Mouse (Mus musculus): ENCODE data around the gene Mapk10.

Mapk10 gene

DNA sequence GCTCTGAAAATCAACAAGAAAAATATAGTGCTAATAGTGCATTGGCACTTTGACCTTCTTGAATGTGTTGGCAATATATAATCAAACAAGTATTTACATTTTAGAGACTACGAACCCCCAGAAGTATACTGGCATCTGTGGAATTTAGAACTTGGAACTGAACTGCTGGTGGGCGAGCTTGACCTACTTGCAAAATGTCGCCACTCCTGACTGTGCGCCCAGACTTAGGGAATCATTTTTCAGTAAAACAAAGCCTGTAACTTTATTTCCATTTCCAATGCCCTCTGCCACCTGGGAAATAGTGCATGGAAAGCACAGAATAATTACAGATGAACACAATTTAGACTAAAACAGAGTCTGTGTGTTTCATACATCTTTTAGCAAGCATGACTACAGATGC is 163.1 kb downstream of the Mapk10 start:
- DNase-seq = no peak

GRCm38 (mm10) chr5:103037752-103038151 is 173.4 kb downstream of the Mapk10 start:
- no peak for DNase-seq

DNA sequence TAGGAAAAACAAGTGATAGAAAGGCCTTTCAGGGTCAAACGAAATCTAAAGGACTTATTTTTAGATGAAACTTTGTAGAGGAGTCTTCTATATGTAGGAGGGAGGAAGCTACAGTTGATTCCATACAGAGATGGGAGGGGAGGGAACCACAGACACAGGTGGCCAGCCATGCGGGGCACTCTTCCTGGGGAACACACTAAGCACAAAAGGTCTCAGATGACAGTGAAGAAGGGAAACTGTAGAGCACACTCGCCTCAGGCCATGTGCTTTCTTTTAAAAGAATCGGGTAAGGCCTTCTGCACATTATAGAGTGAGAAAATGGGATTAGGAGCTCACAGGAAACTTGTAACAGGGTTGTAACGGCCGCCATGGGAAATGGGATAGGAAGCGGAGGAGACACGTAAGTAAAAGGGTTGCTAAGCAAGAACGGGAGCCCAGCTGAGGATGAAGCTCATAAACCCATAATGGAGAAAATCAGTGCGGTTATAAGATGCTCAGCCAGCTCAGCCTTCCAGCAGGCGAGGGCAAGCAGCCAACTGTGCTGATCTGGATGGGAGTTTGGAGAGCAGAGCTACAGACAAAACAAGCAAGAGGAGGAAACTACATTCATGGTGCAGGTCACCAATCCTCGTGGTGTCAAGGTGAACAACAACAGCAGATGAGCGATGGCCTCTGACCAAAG is 182.1 kb downstream of the Mapk10 start:
- DNase-seq = peak; percentile 67

DNA sequence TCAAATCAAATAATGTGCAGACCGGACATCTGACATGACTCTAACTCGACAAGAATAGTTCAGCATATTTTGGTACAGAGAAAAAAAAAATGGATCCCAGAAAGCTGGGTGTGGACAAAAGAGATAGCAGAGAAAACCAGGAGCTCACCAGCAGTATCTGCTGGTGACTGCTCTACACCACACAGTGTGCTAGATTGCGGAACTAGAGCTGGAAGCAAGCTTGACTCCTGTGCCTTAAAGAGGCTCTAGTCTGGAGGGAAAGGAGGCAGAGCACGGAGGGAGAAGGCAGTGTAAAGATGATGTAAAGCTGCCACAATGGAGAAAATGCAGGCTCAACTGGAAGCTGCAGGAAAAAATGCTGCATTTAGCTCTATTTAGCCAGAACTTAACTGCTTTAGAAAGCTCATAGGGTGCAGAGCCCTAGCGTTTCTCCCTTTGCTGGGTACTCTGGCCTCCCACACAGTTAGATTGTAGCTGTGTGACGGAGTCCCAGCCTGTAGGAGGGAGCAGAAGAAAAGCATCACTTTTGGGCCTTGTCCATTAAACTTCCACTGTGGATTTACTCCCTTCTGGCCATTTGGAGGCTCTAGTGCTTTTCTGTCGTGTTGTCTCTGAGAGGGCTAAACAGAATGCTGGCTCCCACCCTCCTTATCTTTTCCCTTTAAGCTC is 188.5 kb downstream of the Mapk10 start:
- DNase-seq = no peak

DNA sequence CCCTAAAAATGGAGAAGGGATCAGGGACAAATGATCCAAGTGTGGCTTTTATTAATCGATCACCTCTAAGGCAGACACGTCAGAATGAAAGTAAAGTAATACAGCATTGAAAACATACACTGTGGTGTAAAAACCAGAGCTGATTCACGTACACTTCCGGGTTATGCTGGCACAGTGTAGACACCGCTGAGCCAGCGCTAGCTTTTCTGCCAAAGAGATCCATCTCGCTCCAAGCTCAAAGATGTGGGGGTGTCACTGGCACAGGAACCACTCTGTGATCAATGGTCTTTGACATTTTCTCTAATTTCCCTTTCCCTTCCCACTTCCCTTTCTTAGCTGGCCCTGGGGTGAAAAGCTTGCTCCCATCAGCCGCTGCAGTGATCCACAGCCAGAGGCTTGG is 189.7 kb downstream of the Mapk10 start:
- DNase-seq = no peak

- DNase-seq = no peak
These were observed 190.2 kb downstream of the Mapk10 start for GRCm38 (mm10) chr5:103020954-103021353.

GRCm38 (mm10) chr5:103020127-103020526 is 191.0 kb downstream of the Mapk10 start:
- DNase-seq = no peak

DNA sequence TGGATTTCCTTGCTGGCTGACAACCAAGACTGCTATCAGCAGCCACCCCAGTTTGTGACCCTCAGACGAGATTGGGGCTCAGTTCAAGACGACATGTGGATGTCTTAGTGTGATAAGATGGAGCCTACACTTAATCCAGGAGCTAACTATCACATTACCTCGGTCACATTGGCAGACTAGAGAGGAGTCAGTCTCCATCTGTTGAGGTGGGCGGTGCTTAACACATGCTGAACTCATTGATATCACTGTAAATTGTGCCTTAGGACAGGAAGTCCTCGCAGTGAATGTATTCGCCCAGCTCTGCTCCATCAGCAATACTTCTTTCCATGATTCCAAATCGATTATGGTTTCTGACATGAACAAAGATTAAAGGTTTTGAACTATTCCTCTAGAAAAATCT is 193.5 kb downstream of the Mapk10 start:
- DNase-seq = no peak

GRCm38 (mm10) chr5:103014309-103014708 is 196.8 kb downstream of the Mapk10 start:
- no peak for DNase-seq

DNA sequence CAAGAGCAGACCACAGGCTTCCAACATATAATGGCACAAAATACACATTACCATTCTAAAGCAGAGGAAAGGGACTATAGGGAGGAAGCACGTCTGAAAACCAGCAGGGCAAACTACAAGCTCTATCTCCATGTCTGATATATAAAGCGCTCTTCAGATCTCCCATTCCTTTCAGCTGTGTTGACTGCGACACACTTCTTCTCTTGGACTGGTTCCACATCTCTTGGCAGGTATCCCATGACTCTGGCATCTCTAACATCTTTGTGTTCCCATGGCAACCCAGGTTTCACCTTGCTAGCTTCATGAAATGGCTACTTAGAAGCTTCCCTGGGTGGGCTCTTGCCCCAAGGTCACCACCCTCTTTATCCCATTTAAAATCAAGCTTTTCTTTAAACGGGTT is 202.2 kb downstream of the Mapk10 start:
- DNase-seq = peak; percentile 33

GRCm38 (mm10) chr5:103002116-103002515 is 209.0 kb downstream of the Mapk10 start:
- no peak for DNase-seq

DNA sequence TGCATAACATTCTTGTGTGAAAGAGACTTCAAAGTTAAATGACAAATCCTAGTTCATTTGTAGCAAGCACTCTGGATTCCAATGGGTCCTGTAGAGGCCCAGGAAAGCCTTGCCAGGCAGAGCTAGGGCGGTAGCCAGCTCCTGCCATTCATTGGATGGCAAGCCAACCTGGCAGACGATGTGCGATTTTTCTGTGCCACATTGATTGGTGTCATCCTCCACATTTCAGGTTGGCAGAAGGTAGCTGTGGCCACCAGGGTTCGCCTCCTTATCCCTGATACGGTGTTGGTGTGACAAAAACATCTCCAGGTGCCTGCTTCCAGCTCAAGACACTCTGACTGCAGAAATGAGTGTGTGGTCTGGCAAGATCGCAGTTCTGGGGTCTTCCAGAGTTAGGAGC is 210.6 kb downstream of the Mapk10 start:
- DNase-seq = no peak

- DNase-seq = no peak
These were observed 212.6 kb downstream of the Mapk10 start for GRCm38 (mm10) chr5:102998524-102998923.

DNA sequence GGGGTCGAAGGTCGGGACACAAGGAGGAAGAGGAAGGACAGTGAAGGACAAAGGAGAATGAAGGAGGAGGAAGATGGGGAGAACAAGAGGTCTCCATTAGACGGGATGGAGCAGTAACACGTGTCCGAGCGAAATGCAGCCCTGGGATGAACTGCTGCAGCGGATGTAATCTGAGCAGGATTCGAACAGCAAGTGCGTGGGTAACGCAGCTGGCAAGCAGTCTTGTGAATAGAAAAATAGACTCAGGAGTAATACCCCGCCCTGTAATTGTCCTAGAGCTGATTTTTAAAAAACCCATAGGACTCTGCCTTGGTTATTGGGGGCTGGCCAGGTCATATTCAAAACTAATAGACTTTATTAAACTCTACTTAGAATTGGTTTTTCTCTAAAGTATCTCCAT is 213.2 kb downstream of the Mapk10 start:
- DNase-seq = no peak

DNA sequence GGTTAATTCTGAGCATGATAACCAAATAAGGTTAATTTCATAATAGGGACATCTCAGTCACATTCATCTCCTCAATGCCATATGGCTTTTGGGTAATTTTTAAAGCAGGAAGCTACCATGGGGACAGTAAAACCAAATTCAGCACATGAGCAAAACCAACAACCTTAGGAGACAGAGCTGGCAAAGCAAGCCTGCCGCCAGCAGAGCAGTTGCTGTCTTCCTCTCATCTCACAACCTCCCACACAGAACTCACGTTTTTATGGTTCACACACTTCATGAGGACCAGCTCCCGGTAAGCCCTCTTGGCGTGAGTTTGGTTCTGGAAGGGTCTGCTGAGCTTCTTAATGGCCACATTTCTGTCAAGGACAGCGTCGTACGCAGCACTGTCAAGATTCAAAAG is 214.8 kb downstream of the Mapk10 start:
- no peak for DNase-seq

DNA sequence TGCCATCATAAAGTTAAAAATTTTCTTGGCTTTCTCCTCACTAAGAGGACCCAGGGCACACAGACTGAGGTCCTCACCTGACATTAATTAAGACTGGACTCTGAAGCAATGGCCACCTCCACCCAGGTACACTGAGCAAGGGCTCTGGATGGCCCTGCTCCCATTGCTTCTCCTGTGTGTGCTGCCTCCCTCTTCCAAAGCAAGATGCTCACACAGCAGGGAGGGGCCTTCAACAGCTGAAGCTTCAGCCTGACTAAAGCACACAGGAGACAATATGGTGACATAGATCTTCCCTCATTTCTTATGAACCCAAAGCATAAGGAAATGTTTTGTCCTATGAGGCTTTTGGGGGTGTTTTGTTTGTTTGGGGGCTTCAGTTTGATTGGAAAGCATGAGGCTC is 215.2 kb downstream of the Mapk10 start:
- no peak for DNase-seq

- DNase-seq = no peak
These were observed 217.2 kb downstream of the Mapk10 start for GRCm38 (mm10) chr5:102993951-102994350.

- DNase-seq = no peak
These were observed 219.4 kb downstream of the Mapk10 start for GRCm38 (mm10) chr5:102991691-102992090.

- no peak for DNase-seq
These were observed 232.8 kb downstream of the Mapk10 start for GRCm38 (mm10) chr5:102978382-102978781.

GRCm38 (mm10) chr5:102977138-102977537 is 234.0 kb downstream of the Mapk10 start:
- DNase-seq = no peak

- no peak for DNase-seq
These were observed 234.6 kb downstream of the Mapk10 start for GRCm38 (mm10) chr5:102976540-102976939.

DNA sequence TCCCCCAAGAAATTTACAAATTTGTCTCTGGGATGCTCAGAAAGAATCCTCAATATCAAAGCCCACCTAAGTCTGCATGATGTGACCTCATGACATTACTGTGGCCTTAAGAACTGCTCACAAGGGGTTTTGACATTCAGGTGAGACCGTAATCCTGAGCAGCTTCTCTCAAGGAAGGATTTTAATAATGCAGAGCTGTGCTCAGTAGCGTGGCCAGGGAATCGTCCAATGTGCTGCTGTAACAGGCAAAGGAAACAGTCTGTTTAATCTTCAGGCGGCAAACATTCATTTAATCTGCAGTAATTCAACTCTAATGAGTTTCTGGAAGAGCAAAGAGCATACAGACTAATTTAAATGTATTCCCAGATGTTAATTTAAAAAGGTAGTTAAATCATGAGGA is 236.7 kb downstream of the Mapk10 start:
- no peak for DNase-seq

DNA sequence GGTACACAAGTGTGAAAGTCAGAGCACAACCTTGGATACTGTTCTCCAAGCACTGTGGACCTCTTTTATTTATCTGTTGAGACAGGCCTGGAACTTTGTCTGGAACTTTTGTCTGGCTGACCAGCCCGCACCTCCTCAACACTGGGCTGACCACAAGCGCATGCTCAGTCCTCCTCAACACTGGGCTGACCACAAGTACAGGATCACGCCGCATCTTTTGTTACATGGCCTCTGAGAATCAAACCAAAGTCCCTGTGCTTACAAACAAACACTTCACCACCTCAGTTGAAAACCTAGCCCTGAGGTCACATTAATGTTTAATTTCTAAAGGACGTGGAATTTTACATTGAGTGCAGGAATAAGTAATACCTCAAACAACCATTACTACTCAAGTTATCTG is 246.7 kb downstream of the Mapk10 start:
- DNase-seq = no peak

- DNase-seq = no peak
These were observed 257.7 kb downstream of the Mapk10 start for GRCm38 (mm10) chr5:102953414-102953813.

DNA sequence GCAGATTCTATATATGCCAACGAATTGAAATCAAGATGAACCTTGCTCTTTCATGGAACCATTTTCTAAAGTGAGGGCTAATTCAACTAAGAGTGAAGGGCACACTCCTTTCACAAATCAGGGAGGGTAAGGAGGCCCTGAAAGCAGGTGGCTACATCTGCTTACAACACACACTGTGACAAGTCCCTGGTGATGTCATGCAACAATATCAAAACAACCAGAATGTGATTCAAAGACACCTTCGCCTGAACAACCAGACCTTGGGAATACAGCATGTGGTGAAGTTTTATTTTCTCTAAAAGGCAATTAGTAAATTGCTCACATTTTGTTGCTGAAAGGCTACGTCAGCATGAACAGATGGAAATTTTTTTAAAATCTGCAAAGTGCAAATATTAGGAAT is 258.2 kb downstream of the Mapk10 start:
- DNase-seq = no peak

All from right cerebral cortex, postnatal 14 days (tissue).